Mouse (Mus musculus) liver, postnatal 0 days (tissue): ENCODE data around the gene Rhox4f.
"Not testable (repeated sequence)": the region's sequence is repeated elsewhere in the genome, so short reads cannot be mapped to it uniquely, and the experiment has no call there.

ENCODE experiments used
- CTCF ChIP-seq: sonication (generic); IDR thresholded peaks from 2 replicates; pipeline ENCODE4 v1.5.1; 2016; ENCODE audit warnings: antibody characterized with exemption, low read depth
- EP300 ChIP-seq: IDR thresholded peaks from 2 replicates; pipeline ENCODE4 v1.6.1; 2016; ENCODE audit warnings: antibody characterized with exemption, low read depth, mild to moderate bottlenecking

GRCm38 (mm10) chrX:37580692-37581091 lies 26.8 kb downstream of the Rhox4f start, which contains the start of gene Rhox3f:
- TF ChIP-seq CTCF, EP300: not testable (repeated sequence)
